Comparison of ENCODE assay signal across 8 mouse cellular contexts in the genomic region with DNA sequence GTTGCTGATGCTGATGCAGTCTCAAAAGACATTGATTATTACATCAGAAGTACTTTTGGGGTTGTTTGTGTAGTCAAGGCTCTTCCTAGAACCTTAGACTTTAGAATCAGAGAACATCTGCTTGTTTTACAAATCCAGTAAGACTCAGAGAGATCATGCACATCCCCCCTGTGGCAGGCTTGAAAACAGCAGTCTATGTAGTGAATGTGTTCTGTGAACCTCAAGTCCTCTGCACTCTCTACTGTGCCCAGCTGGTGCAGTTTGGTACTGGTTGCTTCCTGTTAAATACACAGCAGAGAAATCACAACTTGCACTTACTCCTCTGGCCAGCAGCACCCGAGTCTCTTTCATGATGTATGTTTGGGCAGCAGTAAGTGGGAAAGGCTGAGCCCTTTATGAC. TPM values are rescaled to one million over a fixed set of nuclear protein-coding genes. Genes with fewer than 3 reads are reported as not detected.
A peak's percentile ranks its signal among the peaks of the same experiment; 100 is the strongest.
DNase-seq lines count a peak whose midpoint lies in the region; ATAC-seq and TF ChIP-seq lines count a peak whose summit lies in the region.

No protein-coding gene starts in this region.

- 0 out of 2 replicates have a peak, but pooled peaks cover 6% of the 10 kb centered on the region for H3K27me3 ChIP-seq in E14TG2a.4 (ENCODE audit: insufficient read depth, low read length)
- H3K27me3 ChIP-seq in intestine, postnatal 0 days (replicated peaks; ENCODE audit: control insufficient read depth, insufficient read depth, low read length), result no peaks in the 10 kb centered on the region
- no peaks in the 10 kb centered on the region for H3K27me3 ChIP-seq in limb, embryonic 14.5 days (ENCODE audit: control insufficient read depth, insufficient read depth, low read length)

- H3K27ac ChIP-seq in cortical plate, adult 2 months (ENCODE audit: insufficient read depth, low read length), result no peak overlapping the region
- H3K27ac ChIP-seq in intestine, postnatal 0 days (ENCODE audit: low read depth, low read length), result no peak overlapping the region
- no peak overlapping the region for H3K27ac ChIP-seq in limb, embryonic 14.5 days (replicated peaks; ENCODE audit: low read depth, low read length)

- H3K4me1 ChIP-seq in E14TG2a.4 (replicated peaks; ENCODE audit: low read depth, low read length), result peaks cover 16% of the 10 kb centered on the region
- peaks cover 2% of the 10 kb centered on the region; the same call in 1 of the 2 replicates for H3K4me1 ChIP-seq in cortical plate, adult 2 months (ENCODE audit: control insufficient read depth, insufficient read depth, low read length)
- H3K4me1 ChIP-seq in intestine, postnatal 0 days (replicated peaks; ENCODE audit: control insufficient read depth, insufficient read depth, low read length), result no peaks in the 10 kb centered on the region
- H3K4me1 ChIP-seq in limb, embryonic 14.5 days (ENCODE audit: control insufficient read depth, insufficient read depth, low read length), result no peaks in the 10 kb centered on the region

- no peaks in the 10 kb centered on the region for H3K9me3 ChIP-seq in E14TG2a.4 (ENCODE audit: low read length)
- H3K9me3 ChIP-seq in intestine, postnatal 0 days (ENCODE audit: control insufficient read depth), result no peaks in the 10 kb centered on the region
- H3K9me3 ChIP-seq in limb, embryonic 14.5 days (ENCODE audit: control insufficient read depth, low read length), result no peaks in the 10 kb centered on the region

- WGBS in intestine, postnatal 0 days, result 20% methylated on average over 1 of the region's 1 CpGs
- 37% methylated on average over 1 of the region's 1 CpGs for WGBS in limb, embryonic 14.5 days

- ATAC-seq in intestine, postnatal 0 days, result peak; percentile 65; the same call in 1 of the 2 replicates
- no peak for ATAC-seq in limb, embryonic 14.5 days (ENCODE audit: low FRiP score, low read depth)
- peak; percentile 74; the same call in 1 of the 2 replicates for ATAC-seq in neutrophil, adult 5-6 weeks (ENCODE audit: extremely low read depth, insufficient number of reproducible peaks, low FRiP score, poor library complexity, severe bottlenecking)

- no peak overlapping the region for H3K4me3 ChIP-seq in E14TG2a.4 (replicated peaks; ENCODE audit: low read length)
- no peak overlapping the region for H3K4me3 ChIP-seq in cortical plate, adult 2 months (ENCODE audit: insufficient read depth, low read length)
- H3K4me3 ChIP-seq in intestine, postnatal 0 days (ENCODE audit: low read depth, low read length), result no peak overlapping the region
- no peak overlapping the region for H3K4me3 ChIP-seq in limb, embryonic 14.5 days (replicated peaks; ENCODE audit: low read length)

- no peaks in the 10 kb centered on the region for H3K36me3 ChIP-seq in E14TG2a.4 (ENCODE audit: insufficient read depth, low read length)
- no peaks in the 10 kb centered on the region for H3K36me3 ChIP-seq in intestine, postnatal 0 days (ENCODE audit: control insufficient read depth, insufficient read depth)
- no peaks in the 10 kb centered on the region for H3K36me3 ChIP-seq in limb, embryonic 14.5 days (ENCODE audit: control insufficient read depth, insufficient read depth, low read length)

- no peak overlapping the region for H3K4me2 ChIP-seq in intestine, postnatal 0 days (replicated peaks; ENCODE audit: low read depth)
- no peak overlapping the region for H3K4me2 ChIP-seq in limb, embryonic 14.5 days (replicated peaks; ENCODE audit: low read depth, low read length, severe bottlenecking)

- H3K9ac ChIP-seq in intestine, postnatal 0 days (ENCODE audit: low read depth, low read length), result no peak overlapping the region
- no peak overlapping the region for H3K9ac ChIP-seq in limb, embryonic 14.5 days (ENCODE audit: low read depth, low read length, severe bottlenecking)

- TF ChIP-seq POLR2A in cortical plate, adult 2 months (IDR thresholded peaks at IDR 0.05; ENCODE audit: extremely low read depth, insufficient read depth, low read length), result no peak
- TF ChIP-seq POLR2A in limb, embryonic 14.5 days (IDR thresholded peaks at IDR 0.05; ENCODE audit: borderline replicate concordance, extremely low read depth, insufficient read depth, insufficient read length), result no peak

- TF ChIP-seq CTCF in E14TG2a.4 (conservative IDR thresholded peaks at IDR 0.05; ENCODE audit: low read length), result peak; percentile 51
- TF ChIP-seq CTCF in cortical plate, adult 2 months (IDR thresholded peaks at IDR 0.05; ENCODE audit: extremely low read depth, insufficient read depth, low read length), result peak; percentile 67
- TF ChIP-seq CTCF in intestine, postnatal 0 days (IDR thresholded peaks at IDR 0.05; ENCODE audit: low read depth), result peak; percentile 74

- peak; percentile 24 for DNase-seq in gastrocnemius, adult 18-20 months (ENCODE audit: low spot score)
- no peak for DNase-seq in gastrocnemius, adult 8-10 months (ENCODE audit: low spot score in 2 of 2)
- DNase-seq in limb, embryonic 14.5 days (ENCODE audit: low spot score), result peak; percentile 66
- DNase-seq in thymus, postnatal 25 days, result peak; percentile 84

RNA-seq across cellular contexts. Expression of a gene that starts 11.6 kb away (rescaled TPM):
- total RNA-seq in gastrocnemius, adult 18-20 months (2021), result 1 to 10 TPM; 1.4 to 5.6 TPM
- total RNA-seq in gastrocnemius, adult 8-10 months (2022), result 1 to 10 TPM; 1.4 to 9.8 (median 5.4) TPM
- 134 and 135 TPM in 2 replicates for polyA plus RNA-seq in cortical plate, adult 2 months (2012; rRNA removed)
- 9.4 and 9.8 TPM in 2 replicates for polyA plus RNA-seq in intestine, postnatal 0 days (2015; fragmentation: Nextera tagmentation; extraction: Ambion mirVana)
- polyA plus RNA-seq in limb, embryonic 14.5 days (2012; rRNA removed), result 46.5 and 55.7 TPM in 2 replicates
- polyA plus RNA-seq in limb, embryonic 14.5 days (2014; fragmentation: Nextera tagmentation; extraction: Ambion mirVana), result 32.3 and 45.6 TPM in 2 replicates
- 24.7 and 27.7 TPM in 2 replicates for total RNA-seq in neutrophil, adult 5-6 weeks (2017)

Comparison
In these comparisons a context has a peak if more than half of its experiments do, and no peak if none do; other contexts are left out.
1. DNase-seq: peak in gastrocnemius, adult 18-20 months (single experiment), limb, embryonic 14.5 days (single experiment) and thymus, postnatal 25 days (single experiment); none in gastrocnemius, adult 8-10 months (0 of 2).
2. Peak in every context shown above with its lines, with median percentiles within 50 percentile points of each other: CTCF ChIP-seq.